Mouse (Mus musculus) hindbrain, embryonic 10.5 days (tissue): ENCODE data around the gene Prim1. TPM values are rescaled to one million over a fixed set of nuclear protein-coding genes. Genes with fewer than 3 reads are reported as not detected.
A peak's percentile ranks its signal among the peaks of the same experiment; 100 is the strongest.

Source experiments
- DNase-seq: peaks from one replicate; pipeline ENCODE4 v3.0.0-alpha.2; 2017; ENCODE audit warnings: low spot score
- H3K27ac ChIP-seq: fragments of 300-500 bp; sonication (generic); 2 replicates; pipeline ENCODE4 v1.5.1; 2016; ENCODE audit warnings: mild to moderate bottlenecking, moderate library complexity
- H3K27me3 ChIP-seq: fragments of 300-500 bp; sonication (generic); 2 replicates; pipeline ENCODE4 v1.6.1; 2016; ENCODE audit warnings: mild to moderate bottlenecking; ENCODE audit not compliant: poor library complexity, insufficient read depth, severe bottlenecking
- H3K36me3 ChIP-seq: fragments of 300-500 bp; sonication (generic); 2 replicates; pipeline ENCODE4 v1.6.1; 2016; ENCODE audit warnings: mild to moderate bottlenecking, moderate library complexity
- H3K4me1 ChIP-seq: fragments of 300-500 bp; sonication (generic); replicated peaks from 2 replicates; pipeline ENCODE4 v1.6.1; 2016; ENCODE audit warnings: mild to moderate bottlenecking
- H3K4me3 ChIP-seq: fragments of 300-500 bp; sonication (generic); 2 replicates; pipeline ENCODE4 v1.5.1; 2016; ENCODE audit warnings: mild to moderate bottlenecking, moderate library complexity
- H3K9me3 ChIP-seq: fragments of 300-500 bp; sonication (generic); 2 replicates; pipeline ENCODE4 v1.6.1; 2016; ENCODE audit warnings: mild to moderate bottlenecking, moderate library complexity
- WGBS: fragments of 180-500 bp; shearing (Covaris S2); methylation state at CpG from one replicate; pipeline ENCODE4 v1.1.7; 2016; 5-methylcytosine and 5-hydroxymethylcytosine counted together
- polyA plus RNA-seq: library from polyadenylated mRNA; unstranded; fragments of >200 nt; fragmentation: Nextera tagmentation; extraction: Ambion mirVana; gene quantifications from 2 replicates; pipeline ENCODE4 v1.2.1, GENCODE M21; 2016

The Prim1 gene
- polyA plus RNA-seq, 1 experiment from 2014 or later, result 82.4 TPM

DNA sequence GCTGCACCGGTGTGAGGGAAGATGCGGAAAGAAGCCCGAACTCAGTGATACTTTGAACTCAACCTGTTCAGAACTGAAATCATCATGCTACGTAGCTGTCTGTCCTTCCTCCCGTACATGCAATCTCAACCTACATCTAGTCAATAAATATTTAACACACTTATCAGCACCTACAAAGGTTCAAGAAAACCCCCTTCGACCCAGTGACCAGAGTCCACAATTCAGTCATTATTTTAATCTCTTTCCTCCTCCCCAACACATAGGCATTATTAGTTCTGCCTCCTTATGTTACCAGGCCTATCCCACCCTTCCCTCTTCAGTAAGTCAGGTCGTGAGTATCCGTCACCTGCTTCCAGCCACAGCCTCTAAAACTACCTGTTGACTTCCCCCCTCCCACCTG lies 9.5 kb upstream of the Prim1 start:
- H3K4me1 ChIP-seq, result no peaks in the 10 kb centered on the region
- H3K36me3 ChIP-seq, result no peaks in the 10 kb centered on the region
- no peak for DNase-seq
- no peaks in the 10 kb centered on the region for H3K9me3 ChIP-seq
- no peak overlapping the region for H3K4me3 ChIP-seq
- WGBS, result 89% methylated on average over 8 of the region's 8 CpGs
- no peaks in the 10 kb centered on the region for H3K27me3 ChIP-seq
- no peak overlapping the region for H3K27ac ChIP-seq

DNA sequence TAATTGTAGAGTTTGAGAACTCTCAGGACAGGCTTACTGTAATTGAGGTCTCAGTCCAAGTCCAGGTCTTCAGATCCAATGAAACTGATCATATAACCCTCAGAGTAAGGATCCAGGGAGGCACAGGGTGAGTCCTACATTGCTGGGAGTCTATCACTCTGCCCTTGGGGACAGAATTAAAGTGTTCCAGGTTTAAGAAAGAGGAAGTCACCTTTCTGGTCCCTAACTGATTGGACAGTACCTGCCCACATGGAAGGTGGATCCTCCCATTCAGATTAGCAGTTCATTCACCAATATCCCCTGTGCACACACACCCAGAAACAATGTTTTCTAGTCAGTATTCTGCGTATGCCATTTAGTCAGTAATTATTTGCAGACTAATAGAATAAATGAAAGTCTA lies 7.5 kb upstream of the Prim1 start, which contains the start of gene Hsd17b6:
Hsd17b6 (minus strand) TSS at position 166 of the 400 bp plus-strand sequence.
- WGBS, result 93% methylated on average over 1 of the region's 1 CpGs

DNA sequence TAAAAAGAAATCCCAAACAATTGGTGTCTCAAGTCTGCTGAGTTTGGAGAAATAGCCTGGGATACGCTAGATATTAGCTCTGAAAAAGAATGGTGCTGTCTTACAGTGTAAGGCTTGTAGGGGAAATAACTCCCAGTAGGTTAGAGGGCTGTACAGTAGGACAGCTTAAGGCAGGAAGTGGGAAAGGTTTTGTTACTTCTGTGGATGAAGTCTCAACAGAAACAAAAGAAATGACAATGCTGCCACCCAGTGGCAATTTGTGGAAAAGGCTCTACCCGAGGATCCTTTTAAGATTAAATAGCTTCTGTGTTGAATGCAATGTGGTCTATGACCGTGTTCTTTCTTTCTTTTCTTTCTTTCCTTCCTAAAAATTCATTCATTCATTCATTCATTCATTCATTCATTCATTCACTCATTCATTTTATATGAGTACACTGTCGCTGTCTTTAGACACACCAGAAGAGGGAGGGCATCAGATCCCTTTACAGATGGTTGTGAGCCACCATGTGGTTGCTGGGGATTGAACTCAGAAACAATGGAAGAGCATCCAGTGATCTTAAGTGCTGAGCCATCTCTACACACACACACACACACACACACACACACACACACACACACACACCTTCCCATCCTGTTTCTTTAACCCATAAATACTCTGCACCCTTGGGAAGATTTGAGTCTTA lies 6.6 kb upstream of the Prim1 start:
- Histone ChIP-seq H3K4me3 (no peak overlapping the region), H3K27me3 (no peaks in the 10 kb centered on the region), H3K9me3 (no peaks in the 10 kb centered on the region), H3K36me3 (no peaks in the 10 kb centered on the region), H3K4me1 (no peaks in the 10 kb centered on the region), H3K27ac (no peak overlapping the region)
- 11% methylated on average over 4 of the region's 4 CpGs for WGBS
- peak; percentile 77 for DNase-seq

More for the DNA sequence above, 7.5 kb upstream of the Prim1 start, which contains the start of gene Hsd17b6:
- H3K27ac ChIP-seq, result no peak within 1 kb of the TSS
- DNase-seq, result no peak
- no peaks in the 10 kb centered on the region for H3K36me3 ChIP-seq
- no peaks in the 10 kb centered on the region for H3K27me3 ChIP-seq
- no peak within 1 kb of the TSS for H3K4me3 ChIP-seq
- no peaks in the 10 kb centered on the region for H3K4me1 ChIP-seq
- no peaks in the 10 kb centered on the region for H3K9me3 ChIP-seq

DNA sequence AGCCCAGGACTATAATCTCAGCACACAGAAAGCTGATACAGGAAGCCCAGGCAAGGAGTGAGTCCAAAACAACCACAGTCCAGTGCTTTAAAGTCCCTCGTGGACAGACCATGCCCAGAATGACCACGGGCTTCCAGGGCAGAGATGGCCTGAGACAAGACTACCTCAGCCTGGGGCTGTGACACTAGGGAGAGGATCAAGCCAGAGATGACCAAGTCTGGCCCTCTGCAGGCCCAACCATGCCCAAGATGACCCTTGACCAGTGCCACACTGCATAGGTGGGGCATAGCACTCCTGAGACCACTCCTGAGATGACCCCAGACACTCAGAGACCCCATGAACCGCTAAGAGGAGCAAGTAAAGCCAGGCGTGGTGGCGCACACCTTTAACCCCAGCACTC lies 5.2 kb upstream of the Prim1 start:
- WGBS, result 86% methylated on average over 5 of the region's 5 CpGs
- no peaks in the 10 kb centered on the region for H3K9me3 ChIP-seq
- H3K27ac ChIP-seq, result no peak overlapping the region
- no peak for DNase-seq
- no peaks in the 10 kb centered on the region for H3K27me3 ChIP-seq
- no peak overlapping the region for H3K4me3 ChIP-seq
- no peaks in the 10 kb centered on the region for H3K4me1 ChIP-seq
- H3K36me3 ChIP-seq, result no peaks in the 10 kb centered on the region

DNA sequence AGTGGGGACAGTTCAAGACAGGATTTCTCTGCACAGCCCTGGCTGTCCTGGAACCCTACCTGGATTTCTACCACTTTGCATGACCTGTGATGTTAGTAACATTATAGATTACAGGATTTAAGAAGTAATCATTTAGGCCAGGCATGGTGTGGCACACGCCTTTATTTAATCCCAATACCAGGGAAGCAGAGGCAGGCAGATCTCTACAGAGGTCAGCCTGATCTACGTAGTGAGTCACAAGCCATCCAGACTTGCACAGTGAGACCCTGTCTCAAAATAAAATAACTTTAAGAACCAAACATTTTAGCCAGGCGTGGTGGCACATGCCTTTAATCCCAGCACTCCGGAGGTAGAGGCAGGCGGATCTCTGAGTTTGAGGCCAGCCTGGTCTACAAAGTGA lies 7.2 kb downstream of the Prim1 start:
- H3K9me3 ChIP-seq, result no peaks in the 10 kb centered on the region
- H3K4me1 ChIP-seq, result 0 out of 2 replicates have a peak, but pooled peaks cover 2% of the 10 kb centered on the region
- 93% methylated on average over 5 of the region's 5 CpGs for WGBS
- no peak overlapping the region for H3K27ac ChIP-seq
- DNase-seq, result no peak
- H3K36me3 ChIP-seq, result peaks cover 93% of the 10 kb centered on the region
- no peak overlapping the region for H3K4me3 ChIP-seq
- no peaks in the 10 kb centered on the region for H3K27me3 ChIP-seq

DNA sequence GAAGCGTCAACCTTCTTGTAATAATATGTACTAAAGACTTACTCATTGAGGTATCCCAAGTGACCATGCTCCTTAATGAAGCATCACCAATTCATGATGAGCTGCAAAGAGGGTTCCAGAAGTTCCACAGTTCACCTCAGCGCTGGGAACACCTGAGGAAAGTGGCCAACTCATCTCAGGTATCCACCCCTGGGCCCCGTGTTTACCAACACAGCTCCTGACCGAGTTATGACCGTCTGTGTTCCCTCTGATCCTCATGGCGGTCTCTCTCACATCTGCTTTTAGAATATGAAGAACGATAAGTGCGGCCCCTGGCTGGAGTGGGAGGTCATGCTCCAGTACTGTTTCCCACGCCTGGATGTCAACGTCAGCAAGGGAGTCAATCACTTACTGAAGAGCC lies 8.5 kb downstream of the Prim1 start:
- Histone ChIP-seq H3K4me1 (0 out of 2 replicates have a peak, but pooled peaks cover 2% of the 10 kb centered on the region), H3K36me3 (peaks cover 98% of the 10 kb centered on the region)
- WGBS, result 95% methylated on average over 10 of the region's 10 CpGs

DNA sequence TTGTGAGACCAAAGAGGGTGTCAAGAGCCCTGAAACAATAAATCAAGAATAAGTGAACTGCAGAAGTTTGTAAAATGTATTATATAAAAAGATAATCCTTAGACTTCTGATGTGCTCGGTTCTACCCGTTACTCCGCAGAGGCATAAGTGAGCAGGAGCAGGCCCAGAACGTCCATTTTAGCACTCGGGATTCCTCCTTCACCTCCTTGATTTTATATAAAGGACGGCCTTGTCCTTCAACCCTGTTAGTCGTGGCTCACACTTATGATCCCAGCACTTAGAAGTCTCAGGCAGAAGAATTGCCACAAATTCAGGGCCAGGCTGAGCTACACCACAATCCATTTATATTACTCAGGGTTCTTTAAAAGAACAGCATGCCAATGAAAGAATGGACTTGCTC lies 15.0 kb downstream of the Prim1 start:
- Histone ChIP-seq H3K27ac (no peak overlapping the region), H3K4me3 (no peak overlapping the region), H3K27me3 (no peaks in the 10 kb centered on the region), H3K4me1 (peaks cover 4% of the 10 kb centered on the region), H3K36me3 (peaks cover 71% of the 10 kb centered on the region), H3K9me3 (no peaks in the 10 kb centered on the region)
- no peak for DNase-seq
- 91% methylated on average over 7 of the region's 7 CpGs for WGBS

More for the DNA sequence above, 8.5 kb downstream of the Prim1 start:
- no peak overlapping the region for H3K27ac ChIP-seq
- H3K4me3 ChIP-seq, result no peak overlapping the region
- no peak for DNase-seq
- H3K27me3 ChIP-seq, result no peaks in the 10 kb centered on the region
- no peaks in the 10 kb centered on the region for H3K9me3 ChIP-seq

DNA sequence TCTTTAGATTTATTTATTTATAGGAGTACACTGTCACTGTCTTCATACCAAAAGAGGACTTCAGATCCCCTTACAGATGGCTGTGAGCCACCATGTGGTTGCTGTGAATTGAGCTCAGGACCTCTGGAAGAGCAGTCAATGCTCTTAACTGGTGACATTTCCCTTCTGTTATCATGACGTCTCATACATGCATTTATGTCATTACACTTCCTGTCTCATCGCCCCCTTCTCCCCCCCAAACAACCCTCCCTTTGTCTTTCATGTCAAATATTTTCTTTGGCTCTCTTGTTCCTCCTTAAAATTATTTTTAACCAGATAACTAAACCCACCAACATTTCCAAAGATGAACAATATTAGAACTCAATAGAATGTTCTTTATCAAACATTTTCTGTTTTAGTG lies 15.9 kb downstream of the Prim1 start:
- Histone ChIP-seq H3K4me1 (peaks cover 4% of the 10 kb centered on the region), H3K27ac (no peak overlapping the region), H3K4me3 (no peak overlapping the region), H3K27me3 (no peaks in the 10 kb centered on the region), H3K9me3 (no peaks in the 10 kb centered on the region), H3K36me3 (peaks cover 61% of the 10 kb centered on the region)
- DNase-seq, result no peak
- 89% methylated on average over 2 of the region's 2 CpGs for WGBS

DNA sequence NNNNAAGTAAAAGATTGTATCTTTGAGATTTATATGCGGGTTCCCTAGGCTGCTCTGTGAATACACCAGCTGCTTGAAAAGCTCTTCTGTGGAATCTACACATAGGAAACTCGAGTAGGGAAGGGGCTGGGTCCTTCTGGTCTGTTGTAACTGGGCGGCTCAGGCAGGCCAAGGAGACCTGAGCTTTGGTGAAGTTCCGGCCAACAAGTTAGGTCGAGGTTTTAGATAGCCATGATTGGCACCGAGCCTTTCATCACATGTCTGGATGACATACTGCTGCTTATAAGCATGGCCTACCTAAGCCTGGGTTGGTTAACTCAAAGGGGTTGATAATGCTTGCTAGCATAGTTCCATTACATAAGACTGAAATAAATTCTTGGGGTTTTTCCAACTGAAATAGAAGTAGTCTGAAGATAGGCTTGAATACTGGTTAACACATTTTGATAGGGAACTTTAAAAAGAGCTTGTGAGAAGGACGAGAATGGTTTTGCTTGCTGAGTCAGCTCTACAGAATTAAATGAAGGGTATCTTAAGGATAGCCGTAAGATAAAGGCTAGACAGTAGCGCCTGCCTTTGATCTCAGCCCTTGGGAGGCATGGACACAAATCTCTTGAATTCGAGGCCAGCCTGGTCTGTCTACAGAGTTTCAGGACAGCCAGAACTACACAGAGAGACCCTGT lies 21.9 kb downstream of the Prim1 start:
- peaks cover 35% of the 10 kb centered on the region for H3K4me1 ChIP-seq
- peaks cover 49% of the 10 kb centered on the region for H3K36me3 ChIP-seq
- H3K4me3 ChIP-seq, result peak overlapping the region; percentile 98

DNA sequence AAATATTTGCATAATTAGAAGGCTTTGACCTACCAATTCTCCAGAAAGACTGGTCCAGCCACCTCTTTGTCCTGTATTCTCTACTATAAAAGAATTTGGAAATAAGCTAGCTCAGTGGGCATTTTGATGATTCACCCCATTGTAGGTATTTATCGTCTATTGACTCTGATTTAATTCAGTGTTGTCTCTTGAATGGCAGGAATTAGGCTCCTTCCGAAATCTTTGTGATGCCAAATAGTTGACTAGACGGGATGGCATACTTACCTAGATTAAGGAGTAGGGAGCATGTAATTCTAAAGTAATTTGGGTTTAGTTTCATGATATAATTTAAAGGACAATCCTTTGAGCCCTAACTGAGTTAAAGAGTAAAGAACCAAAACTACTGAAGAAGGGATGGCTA lies 23.0 kb downstream of the Prim1 start:
- H3K4me1 ChIP-seq, result peaks cover 37% of the 10 kb centered on the region

More for the DNA sequence above, 21.9 kb downstream of the Prim1 start:
- Histone ChIP-seq H3K9me3 (no peaks in the 10 kb centered on the region), H3K27ac (peak overlapping the region; percentile 99), H3K27me3 (no peaks in the 10 kb centered on the region)
- no peak for DNase-seq
- 14% methylated on average over 10 of the region's 10 CpGs for WGBS

DNA sequence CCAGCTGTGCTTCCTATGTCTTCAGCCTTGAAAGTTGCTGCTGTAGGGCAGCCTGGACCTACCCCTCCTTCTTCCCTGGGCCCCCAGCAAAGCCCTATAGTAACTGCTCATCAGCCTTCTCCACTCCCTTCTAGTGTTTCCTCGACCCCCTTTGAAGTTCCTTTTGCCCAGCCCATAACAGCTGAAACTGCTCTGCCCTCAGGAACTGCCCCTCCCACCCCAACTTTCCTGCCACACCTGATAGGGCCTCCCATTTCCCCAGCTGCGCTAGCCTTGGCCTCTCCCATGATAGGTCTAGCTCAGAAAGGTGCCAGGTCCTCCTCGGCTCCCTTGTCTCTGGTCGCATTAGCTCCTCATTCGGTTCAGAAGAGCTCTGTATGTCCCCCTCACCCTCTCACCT lies 24.2 kb downstream of the Prim1 start:
- DNase-seq, result no peak
- Histone ChIP-seq H3K27ac (no peak overlapping the region), H3K4me1 (peaks cover 49% of the 10 kb centered on the region), H3K9me3 (no peaks in the 10 kb centered on the region), H3K36me3 (peaks cover 71% of the 10 kb centered on the region), H3K4me3 (no peak overlapping the region), H3K27me3 (no peaks in the 10 kb centered on the region)
- WGBS, result 72% methylated on average over 5 of the region's 5 CpGs

More for the DNA sequence above, 23.0 kb downstream of the Prim1 start:
- no peak for DNase-seq
- Histone ChIP-seq H3K4me3 (peak overlapping the region; percentile 98), H3K36me3 (peaks cover 58% of the 10 kb centered on the region), H3K27me3 (no peaks in the 10 kb centered on the region), H3K9me3 (no peaks in the 10 kb centered on the region), H3K27ac (no peak overlapping the region)
- WGBS, result 78% methylated on average over 3 of the region's 3 CpGs

DNA sequence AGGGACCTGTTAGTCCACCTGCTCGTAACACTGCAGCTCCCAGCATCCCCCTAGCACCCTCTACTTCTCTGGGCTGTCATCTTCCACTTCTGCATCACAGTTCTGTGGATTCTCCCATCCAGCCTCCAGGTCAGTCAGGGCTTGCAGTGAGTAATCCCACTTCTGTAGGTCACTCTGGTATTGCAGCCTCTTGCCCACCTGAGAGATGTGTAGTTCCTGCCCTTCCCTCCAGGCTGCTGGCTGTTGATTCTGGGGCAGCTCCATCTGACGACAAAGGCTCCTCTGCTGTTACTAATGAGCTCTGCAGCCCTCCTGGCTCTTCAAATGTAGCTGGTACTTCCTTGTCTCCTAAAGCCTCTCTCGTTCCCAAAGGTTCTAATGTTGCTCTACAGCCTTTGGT lies 24.9 kb downstream of the Prim1 start:
- peaks cover 51% of the 10 kb centered on the region for H3K4me1 ChIP-seq
- no peaks in the 10 kb centered on the region for H3K27me3 ChIP-seq
- no peak for DNase-seq
- peaks cover 78% of the 10 kb centered on the region for H3K36me3 ChIP-seq
- no peak overlapping the region for H3K27ac ChIP-seq
- no peaks in the 10 kb centered on the region for H3K9me3 ChIP-seq
- WGBS, result 79% methylated on average over 3 of the region's 3 CpGs
- no peak overlapping the region for H3K4me3 ChIP-seq

DNA sequence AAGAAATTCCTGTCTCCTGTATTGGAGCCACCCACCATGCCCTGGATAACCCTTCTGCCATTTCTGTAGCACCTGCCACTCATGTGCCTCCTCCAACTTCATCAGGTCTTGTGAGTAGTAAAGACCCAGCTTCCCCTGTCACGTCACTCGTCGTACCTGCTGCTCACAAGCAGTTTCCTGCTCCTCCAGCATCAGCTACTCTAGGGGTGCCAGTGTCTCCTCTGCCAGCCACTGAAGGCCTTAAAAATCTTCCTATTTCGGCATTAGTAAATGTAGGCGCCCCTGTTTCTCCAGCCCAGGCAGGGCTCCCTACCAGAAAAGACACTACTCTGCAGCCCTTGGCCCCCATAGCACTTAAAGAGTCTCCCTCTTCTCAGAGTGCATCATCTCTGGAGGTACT lies 25.3 kb downstream of the Prim1 start:
- H3K4me3 ChIP-seq, result no peak overlapping the region

More for the DNA sequence above, 25.3 kb downstream of the Prim1 start:
- no peaks in the 10 kb centered on the region for H3K9me3 ChIP-seq
- H3K4me1 ChIP-seq, result peaks cover 52% of the 10 kb centered on the region
- H3K27me3 ChIP-seq, result no peaks in the 10 kb centered on the region
- WGBS, result 96% methylated on average over 5 of the region's 5 CpGs
- H3K27ac ChIP-seq, result no peak overlapping the region
- DNase-seq, result no peak
- peaks cover 82% of the 10 kb centered on the region for H3K36me3 ChIP-seq
